Mouse (Mus musculus) embryonic facial prominence, embryonic 11.5 days (tissue): Measurements from ENCODE around the gene Tmcc1. TPM values are rescaled to one million over a fixed set of nuclear protein-coding genes. Genes with fewer than 3 reads are reported as not detected.

Experiments used
- ATAC-seq: fragments of 200-750 bp; cut with Nextera tagmentation; replicated peaks from 2 replicates; pipeline ENCODE4 v1.8.0; 2017; ENCODE audit warnings: low read depth; ENCODE audit not compliant: insufficient number of reproducible peaks, low FRiP score, low TSS enrichment
- DNase-seq: peaks from one replicate; pipeline ENCODE4 v3.0.0-alpha.2; 2015; ENCODE audit warnings: low spot score
- H3K27ac ChIP-seq: fragments of 300-500 bp; sonication (generic); replicated peaks from 2 replicates; pipeline ENCODE4 v1.5.1; 2014; ENCODE audit warnings: mild to moderate bottlenecking, low read depth, low read length, control low read depth
- H3K27me3 ChIP-seq: fragments of 300-500 bp; sonication (generic); 2 replicates; pipeline ENCODE4 v1.6.1; 2014; ENCODE audit warnings: mild to moderate bottlenecking, low read length, moderate library complexity, mixed read lengths; ENCODE audit not compliant: control insufficient read depth, insufficient read depth
- H3K36me3 ChIP-seq: fragments of 300-500 bp; sonication (generic); replicated peaks from 2 replicates; pipeline ENCODE4 v1.6.1; 2014; ENCODE audit warnings: low read depth, mild to moderate bottlenecking, low read length, moderate library complexity, mixed read lengths; ENCODE audit not compliant: control insufficient read depth, insufficient read depth
- H3K4me1 ChIP-seq: fragments of 300-500 bp; sonication (generic); 2 replicates; pipeline ENCODE4 v1.6.1; 2014; ENCODE audit warnings: low read length, mixed read lengths; ENCODE audit not compliant: control insufficient read depth, insufficient read depth
- H3K4me2 ChIP-seq: fragments of 300-500 bp; sonication (generic); 2 replicates; pipeline ENCODE4 v1.6.1; 2014; ENCODE audit warnings: low read depth, mild to moderate bottlenecking, control low read depth, low read length, moderate library complexity
- H3K4me3 ChIP-seq: fragments of 300-500 bp; sonication (generic); 2 replicates; pipeline ENCODE4 v1.5.1; 2014; ENCODE audit warnings: low read depth, low read length, control low read depth
- H3K9ac ChIP-seq: fragments of 300-500 bp; sonication (generic); replicated peaks from 2 replicates; pipeline ENCODE4 v1.6.1; 2014; ENCODE audit warnings: mild to moderate bottlenecking, control low read depth, low read length
- H3K9me3 ChIP-seq: fragments of 300-500 bp; sonication (generic); replicated peaks from 2 replicates; pipeline ENCODE4 v1.6.1; 2016; ENCODE audit warnings: mild to moderate bottlenecking, low read length, inconsistent platforms, mixed read lengths; ENCODE audit not compliant: control insufficient read depth
- WGBS: fragments of 180-500 bp; shearing (Covaris S2); extraction: QIAGEN DNeasy Blood & Tissue Kit; methylation state at CpG from one replicate; pipeline ENCODE4 v1.1.7; 2014; 5-methylcytosine and 5-hydroxymethylcytosine counted together
- polyA plus RNA-seq: library from polyadenylated mRNA; unstranded; fragments of >200 nt; fragmentation: Nextera tagmentation; extraction: Ambion mirVana; gene quantifications from 2 replicates; pipeline ENCODE4 v1.2.1, GENCODE M21; 2014

Gene Tmcc1
- polyA plus RNA-seq, 1 experiment from 2014 or later = 14.1 TPM

DNA sequence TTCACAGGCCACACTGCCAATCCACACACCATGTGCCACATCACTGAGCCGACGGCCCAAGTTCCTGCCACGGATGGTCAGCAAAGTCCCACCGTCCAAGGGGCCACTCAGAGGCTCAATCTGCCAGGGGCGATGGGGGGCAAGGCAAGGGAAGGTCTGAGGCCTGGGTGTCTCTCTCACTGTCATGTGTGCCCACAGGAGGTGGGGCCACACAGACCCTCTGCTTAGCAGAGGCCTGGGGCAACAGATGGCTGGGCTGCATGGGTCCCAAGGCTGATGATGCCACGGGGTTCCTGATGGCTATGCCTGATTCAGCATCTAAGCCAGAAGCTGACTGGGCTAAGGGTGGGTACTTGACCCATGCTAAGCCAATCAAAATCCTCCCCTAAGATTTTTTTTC lies 224.6 kb downstream of the Tmcc1 start:
- no peaks in the 10 kb centered on the region for H3K27me3 ChIP-seq
- no peak overlapping the region for H3K4me2 ChIP-seq
- WGBS = 73% methylated on average over 6 of the region's 6 CpGs
- H3K27ac ChIP-seq = no peak overlapping the region
- no peak overlapping the region for H3K4me3 ChIP-seq
- H3K4me1 ChIP-seq = peaks cover 11% of the 10 kb centered on the region
- no peak for ATAC-seq
- no peak for DNase-seq
- H3K36me3 ChIP-seq = no peaks in the 10 kb centered on the region
- H3K9ac ChIP-seq = no peak overlapping the region
- H3K9me3 ChIP-seq = no peaks in the 10 kb centered on the region

Other genes starting within 250 kb of the Tmcc1 start
- not detected in 2 replicates for gene H1foo, start 248.5 kb downstream of the Tmcc1 start, polyA plus RNA-seq
- gene Plxnd1, start 198.5 kb downstream of the Tmcc1 start, polyA plus RNA-seq = 19.1 and 20.3 TPM in 2 replicates
- gene Washc2, start 14.6 kb upstream of the Tmcc1 start, polyA plus RNA-seq = 47.7 and 50.5 TPM in 2 replicates
- gene Zfand4, start 70.7 kb upstream of the Tmcc1 start, polyA plus RNA-seq = 9.3 and 10.8 TPM in 2 replicates
- gene March8, start 144.5 kb upstream of the Tmcc1 start, polyA plus RNA-seq = 22.0 and 22.2 TPM in 2 replicates